Mouse (Mus musculus): Measurements from ENCODE around the gene Parvb. TPM values are rescaled to one million over a fixed set of nuclear protein-coding genes. Genes with fewer than 3 reads are reported as not detected.

The Parvb gene
- polyA plus RNA-seq, 1 experiment from 2014 or later = 10.2 TPM

GRCm38 (mm10) chr15:84207327-84207726 is 24.5 kb upstream of the Parvb start:
- Histone ChIP-seq H3K4me2 (no peak overlapping the region), H3K27me3 (ENCODE audit: control insufficient read depth, insufficient read depth, low read length) (no peaks in the 10 kb centered on the region), H3K9ac (ENCODE audit: low read length) (no peak overlapping the region), H3K27ac (ENCODE audit: low read depth, low read length) (no peak overlapping the region), H3K9me3 (ENCODE audit: control insufficient read depth, low read length) (no peaks in the 10 kb centered on the region), H3K36me3 (ENCODE audit: control insufficient read depth, insufficient read depth, low read length) (peaks cover 19% of the 10 kb centered on the region), H3K4me3 (ENCODE audit: low read depth, low read length) (no peak overlapping the region), H3K4me1 (ENCODE audit: control insufficient read depth, insufficient read depth, low read length) (peaks cover under 1% of the 10 kb centered on the region; the same call in 1 of the 2 replicates)
- 92% methylated on average over 4 of the region's 4 CpGs for WGBS
- no peak for DNase-seq (ENCODE audit: low spot score, missing footprints)
- no peak for ATAC-seq (ENCODE audit: low FRiP score)

- Histone ChIP-seq H3K4me1 (ENCODE audit: control insufficient read depth, insufficient read depth, low read length) (peaks cover 5% of the 10 kb centered on the region), H3K27ac (ENCODE audit: low read depth, low read length) (no peak overlapping the region), H3K9ac (ENCODE audit: low read length) (no peak overlapping the region), H3K36me3 (ENCODE audit: control insufficient read depth, insufficient read depth, low read length) (peaks cover 15% of the 10 kb centered on the region), H3K27me3 (ENCODE audit: control insufficient read depth, insufficient read depth, low read length) (no peaks in the 10 kb centered on the region), H3K4me3 (ENCODE audit: low read depth, low read length) (no peak overlapping the region), H3K9me3 (ENCODE audit: control insufficient read depth, low read length) (no peaks in the 10 kb centered on the region), H3K4me2 (no peak overlapping the region)
- WGBS = 84% methylated on average over 11 of the region's 11 CpGs
- ATAC-seq (ENCODE audit: low FRiP score) = no peak
- no peak for DNase-seq (ENCODE audit: low spot score, missing footprints)
Measured at GRCm38 (mm10) chr15:84209517-84210412, 22.1 kb upstream of the Parvb start.

DNA sequence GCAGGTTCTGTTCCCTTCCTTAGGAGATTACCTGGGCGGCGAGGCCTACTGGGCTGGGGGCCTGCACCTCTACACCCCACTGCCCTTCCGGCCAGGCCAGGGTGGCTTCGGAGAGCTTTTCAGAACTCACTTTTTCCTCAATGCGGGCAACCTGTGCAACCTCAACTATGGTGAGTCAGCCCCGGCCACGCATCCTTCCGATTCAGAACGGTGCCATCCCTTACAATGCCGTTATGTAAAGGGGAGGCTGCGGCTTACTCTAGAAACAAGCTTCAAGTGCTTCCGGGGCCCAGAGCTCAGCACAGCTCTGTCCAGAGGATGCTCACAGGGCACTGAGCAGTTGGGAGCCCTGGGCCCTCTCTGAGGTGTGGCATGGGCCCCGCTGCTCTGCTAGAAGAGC is 21.4 kb upstream of the Parvb start:
- Histone ChIP-seq H3K4me2 (no peak overlapping the region), H3K9me3 (ENCODE audit: control insufficient read depth, low read length) (no peaks in the 10 kb centered on the region), H3K27ac (ENCODE audit: low read depth, low read length) (no peak overlapping the region), H3K4me3 (ENCODE audit: low read depth, low read length) (no peak overlapping the region), H3K9ac (ENCODE audit: low read length) (no peak overlapping the region), H3K36me3 (ENCODE audit: control insufficient read depth, insufficient read depth, low read length) (peaks cover 12% of the 10 kb centered on the region), H3K27me3 (ENCODE audit: control insufficient read depth, insufficient read depth, low read length) (no peaks in the 10 kb centered on the region), H3K4me1 (ENCODE audit: control insufficient read depth, insufficient read depth, low read length) (peaks cover 5% of the 10 kb centered on the region)
- 95% methylated on average over 13 of the region's 13 CpGs for WGBS
- ATAC-seq (ENCODE audit: low FRiP score) (no peak), DNase-seq (ENCODE audit: low spot score, missing footprints) (no peak)

GRCm38 (mm10) chr15:84210941-84211340 is 20.9 kb upstream of the Parvb start:
- WGBS = 94% methylated on average over 13 of the region's 13 CpGs
- H3K27ac ChIP-seq (ENCODE audit: low read depth, low read length) = no peak overlapping the region
- ATAC-seq (ENCODE audit: low FRiP score) = no peak
- H3K9ac ChIP-seq (ENCODE audit: low read length) = no peak overlapping the region
- DNase-seq (ENCODE audit: low spot score, missing footprints) = no peak
- H3K27me3 ChIP-seq (ENCODE audit: control insufficient read depth, insufficient read depth, low read length) = no peaks in the 10 kb centered on the region
- H3K4me1 ChIP-seq (ENCODE audit: control insufficient read depth, insufficient read depth, low read length) = peaks cover 5% of the 10 kb centered on the region
- no peak overlapping the region for H3K4me3 ChIP-seq (ENCODE audit: low read depth, low read length)
- H3K9me3 ChIP-seq (ENCODE audit: control insufficient read depth, low read length) = no peaks in the 10 kb centered on the region
- peaks cover 12% of the 10 kb centered on the region for H3K36me3 ChIP-seq (ENCODE audit: control insufficient read depth, insufficient read depth, low read length)
- no peak overlapping the region for H3K4me2 ChIP-seq

DNA sequence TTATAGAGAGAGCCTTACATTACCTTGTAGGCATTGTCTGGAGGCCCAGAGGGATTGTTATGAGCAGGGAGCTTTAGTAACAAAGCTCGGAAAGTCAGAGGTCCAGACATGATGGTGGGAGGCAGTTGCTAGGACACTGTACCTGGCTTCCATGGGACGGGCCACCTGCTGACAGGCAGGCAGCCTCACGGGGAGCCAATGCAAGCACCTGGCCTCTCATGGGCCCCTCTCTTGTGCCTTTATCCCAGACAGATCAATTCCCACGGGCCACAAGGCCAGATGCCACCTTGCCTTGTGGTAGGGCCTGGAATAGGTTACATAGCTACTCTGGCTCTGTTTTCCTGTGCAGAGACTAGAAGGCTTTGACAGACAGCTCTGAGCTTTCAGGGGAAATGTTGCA is 20.3 kb upstream of the Parvb start:
- H3K27ac ChIP-seq (ENCODE audit: low read depth, low read length) = no peak overlapping the region
- 72% methylated on average over 4 of the region's 4 CpGs for WGBS
- DNase-seq (ENCODE audit: low spot score, missing footprints) (no peak), ATAC-seq (ENCODE audit: low FRiP score) (peak; percentile 10; the same call in 1 of the 2 replicates)
- H3K4me2 ChIP-seq = no peak overlapping the region
- no peaks in the 10 kb centered on the region for H3K9me3 ChIP-seq (ENCODE audit: control insufficient read depth, low read length)
- no peak overlapping the region for H3K9ac ChIP-seq (ENCODE audit: low read length)
- H3K36me3 ChIP-seq (ENCODE audit: control insufficient read depth, insufficient read depth, low read length) = peaks cover 10% of the 10 kb centered on the region
- H3K4me3 ChIP-seq (ENCODE audit: low read depth, low read length) = no peak overlapping the region
- peaks cover 7% of the 10 kb centered on the region for H3K4me1 ChIP-seq (ENCODE audit: control insufficient read depth, insufficient read depth, low read length)
- no peaks in the 10 kb centered on the region for H3K27me3 ChIP-seq (ENCODE audit: control insufficient read depth, insufficient read depth, low read length)

- Histone ChIP-seq H3K9ac (ENCODE audit: low read length) (no peak overlapping the region), H3K36me3 (ENCODE audit: control insufficient read depth, insufficient read depth, low read length) (peaks cover 6% of the 10 kb centered on the region), H3K9me3 (ENCODE audit: control insufficient read depth, low read length) (no peaks in the 10 kb centered on the region), H3K27ac (ENCODE audit: low read depth, low read length) (no peak overlapping the region), H3K4me1 (ENCODE audit: control insufficient read depth, insufficient read depth, low read length) (peaks cover 11% of the 10 kb centered on the region), H3K4me2 (no peak overlapping the region), H3K4me3 (ENCODE audit: low read depth, low read length) (no peak overlapping the region), H3K27me3 (ENCODE audit: control insufficient read depth, insufficient read depth, low read length) (no peaks in the 10 kb centered on the region)
- DNase-seq (ENCODE audit: low spot score, missing footprints) (peak; percentile 99), ATAC-seq (ENCODE audit: low FRiP score) (peak; percentile 55; the same call in 1 of the 2 replicates)
- 50% methylated on average over 6 of the region's 6 CpGs for WGBS
Measured at GRCm38 (mm10) chr15:84212031-84212755, 19.6 kb upstream of the Parvb start.

DNA sequence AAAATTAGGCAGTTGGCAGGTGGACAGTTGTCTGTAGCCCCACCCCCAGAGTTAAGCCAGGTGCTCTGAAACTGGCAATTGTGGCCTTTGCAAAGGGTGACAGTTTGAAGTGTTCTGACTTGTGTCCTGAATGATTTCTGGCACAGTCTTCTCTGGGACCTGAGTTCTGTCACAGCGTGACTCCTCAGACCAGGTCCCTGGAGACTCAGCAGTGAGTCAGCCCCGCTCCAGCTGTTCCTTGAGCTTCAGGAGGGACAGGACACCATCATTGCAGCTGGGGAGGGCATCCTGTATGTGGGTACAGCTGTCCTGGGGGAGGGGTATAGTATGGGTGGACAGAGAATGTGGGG is 19.1 kb upstream of the Parvb start:
- no peaks in the 10 kb centered on the region for H3K27me3 ChIP-seq (ENCODE audit: control insufficient read depth, insufficient read depth, low read length)
- H3K4me2 ChIP-seq = no peak overlapping the region
- H3K36me3 ChIP-seq (ENCODE audit: control insufficient read depth, insufficient read depth, low read length) = peaks cover 6% of the 10 kb centered on the region
- DNase-seq (ENCODE audit: low spot score, missing footprints) = no peak
- WGBS = 83% methylated on average over 2 of the region's 2 CpGs
- H3K27ac ChIP-seq (ENCODE audit: low read depth, low read length) = no peak overlapping the region
- H3K9me3 ChIP-seq (ENCODE audit: control insufficient read depth, low read length) = no peaks in the 10 kb centered on the region
- no peak overlapping the region for H3K4me3 ChIP-seq (ENCODE audit: low read depth, low read length)
- ATAC-seq (ENCODE audit: low FRiP score) = no peak
- peaks cover 11% of the 10 kb centered on the region for H3K4me1 ChIP-seq (ENCODE audit: control insufficient read depth, insufficient read depth, low read length)
- H3K9ac ChIP-seq (ENCODE audit: low read length) = no peak overlapping the region

DNA sequence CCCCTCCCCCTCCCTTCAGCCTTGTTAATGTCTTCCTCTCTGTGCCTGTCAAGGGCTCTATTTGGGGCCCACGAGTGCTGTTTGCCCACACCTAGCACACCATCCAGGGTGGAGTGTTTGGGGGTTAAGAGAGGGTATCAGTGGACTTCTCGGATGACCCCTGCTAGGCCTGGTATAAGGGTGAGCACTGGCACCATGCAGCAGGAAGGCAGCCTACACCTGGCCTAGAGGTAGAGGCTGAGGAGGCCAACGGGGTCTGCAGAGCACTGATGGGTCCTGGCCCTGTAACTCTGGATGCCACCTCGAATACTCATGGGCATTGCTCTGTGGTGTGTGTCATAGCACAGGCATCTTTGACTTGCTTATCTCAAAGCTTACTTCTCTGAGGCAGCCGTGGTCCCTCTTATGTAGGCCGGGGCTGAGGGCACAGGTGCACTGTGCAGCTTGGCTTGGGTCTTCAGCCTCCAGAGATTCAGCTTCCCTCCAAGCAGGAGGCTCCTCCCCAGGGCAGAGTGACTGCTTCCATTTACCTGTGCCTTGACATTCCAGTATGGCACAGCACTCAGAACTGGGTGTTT is 18.6 kb upstream of the Parvb start:
- Histone ChIP-seq H3K36me3 (ENCODE audit: control insufficient read depth, insufficient read depth, low read length) (peaks cover 6% of the 10 kb centered on the region), H3K4me1 (ENCODE audit: control insufficient read depth, insufficient read depth, low read length) (peaks cover 11% of the 10 kb centered on the region)
- 95% methylated on average over 6 of the region's 6 CpGs for WGBS

DNA sequence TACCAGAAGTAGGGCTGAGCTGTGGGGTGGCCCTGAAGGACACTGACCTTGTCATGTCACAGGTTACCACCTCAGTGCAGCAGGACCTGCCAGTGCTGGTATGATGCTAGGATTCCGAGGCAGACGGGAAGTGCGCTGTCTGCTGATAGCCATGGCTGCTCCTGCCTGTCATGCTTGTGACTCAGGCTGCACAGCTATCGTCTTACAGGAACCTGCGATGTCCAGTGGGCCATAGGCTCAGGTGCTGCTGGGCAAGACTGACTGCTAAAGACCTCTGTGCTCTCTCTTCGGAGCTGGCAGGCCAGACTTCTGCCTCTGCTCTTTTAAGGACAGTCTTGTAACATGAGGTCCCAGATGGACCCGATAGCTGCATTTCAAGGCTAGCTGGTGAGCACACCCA is 17.4 kb upstream of the Parvb start:
- Histone ChIP-seq H3K4me3 (ENCODE audit: low read depth, low read length) (no peak overlapping the region), H3K27me3 (ENCODE audit: control insufficient read depth, insufficient read depth, low read length) (no peaks in the 10 kb centered on the region), H3K9ac (ENCODE audit: low read length) (no peak overlapping the region), H3K4me2 (no peak overlapping the region), H3K27ac (ENCODE audit: low read depth, low read length) (no peak overlapping the region), H3K4me1 (ENCODE audit: control insufficient read depth, insufficient read depth, low read length) (peaks cover 16% of the 10 kb centered on the region), H3K9me3 (ENCODE audit: control insufficient read depth, low read length) (no peaks in the 10 kb centered on the region), H3K36me3 (ENCODE audit: control insufficient read depth, insufficient read depth, low read length) (peaks cover 2% of the 10 kb centered on the region)
- WGBS = 92% methylated on average over 7 of the region's 7 CpGs
- no peak for ATAC-seq (ENCODE audit: low FRiP score)
- DNase-seq (ENCODE audit: low spot score, missing footprints) = peak; percentile 75

More for the DNA sequence above, 18.6 kb upstream of the Parvb start:
- Histone ChIP-seq H3K4me2 (no peak overlapping the region), H3K27ac (ENCODE audit: low read depth, low read length) (no peak overlapping the region), H3K9ac (ENCODE audit: low read length) (no peak overlapping the region), H3K4me3 (ENCODE audit: low read depth, low read length) (no peak overlapping the region), H3K9me3 (ENCODE audit: control insufficient read depth, low read length) (no peaks in the 10 kb centered on the region), H3K27me3 (ENCODE audit: control insufficient read depth, insufficient read depth, low read length) (no peaks in the 10 kb centered on the region)
- DNase-seq (ENCODE audit: low spot score, missing footprints) = peak; percentile 74
- ATAC-seq (ENCODE audit: low FRiP score) = no peak

All from midbrain, embryonic 11.5 days (tissue).